Mouse (Mus musculus): Measurements from ENCODE around the gene Masp1. TPM values are rescaled to one million over a fixed set of nuclear protein-coding genes. Genes with fewer than 3 reads are reported as not detected.

Masp1 gene
- total RNA-seq, 2 experiments from 2014 or later: 37.8 to 40.1 TPM

- peak; percentile 84 to 86 for DNase-seq (ENCODE audit: low spot score in 2 of 2)
Measured at GRCm38 (mm10) chr16:23403008-23403755, 117.4 kb downstream of the Masp1 start.

- DNase-seq (ENCODE audit: low spot score in 2 of 2): no peak
Measured at GRCm38 (mm10) chr16:23401959-23402358, 118.7 kb downstream of the Masp1 start.

GRCm38 (mm10) chr16:23401463-23401862 is 119.2 kb downstream of the Masp1 start:
- no peak for DNase-seq (ENCODE audit: low spot score in 2 of 2)

Other genes with a start within 250 kb of the Masp1 start
- gene Rtp1, start 91.7 kb downstream of the Masp1 start, total RNA-seq (2021): under 1 TPM in 1 of 2 experiments, not detected in 1; 0.18 TPM
- gene Rtp4, start 524 bp downstream of the Masp1 start, total RNA-seq (2021): 1 to 10 TPM in 1 of 2 experiments, under 1 TPM in 1; 0.60 to 1.1 TPM